Mouse (Mus musculus): ENCODE data around the gene B3galt1.

DNA sequence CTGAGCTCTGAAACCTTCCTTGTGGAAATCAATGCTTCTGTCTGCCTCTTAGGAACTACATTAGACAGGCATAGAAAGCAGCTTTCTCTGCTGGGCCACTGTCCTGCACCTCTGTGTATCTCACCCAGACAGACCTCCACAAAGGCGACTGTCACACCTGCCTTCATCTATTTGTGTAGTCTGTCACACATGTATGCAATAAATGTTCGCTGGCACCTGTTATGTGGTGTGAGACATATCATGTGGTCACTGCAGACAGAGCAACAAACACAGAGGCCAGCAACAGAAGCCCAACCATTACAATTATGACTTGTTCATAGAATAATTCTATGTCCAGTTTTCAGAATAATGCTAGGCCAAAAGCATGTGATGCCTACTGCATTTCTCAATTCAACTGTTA is 575.4 kb downstream of the B3galt1 start:
- TF ChIP-seq GATA1 (IDR thresholded peaks at IDR 0.05; ENCODE audit: borderline replicate concordance, low read length): no peak
- no peak for TF ChIP-seq FLI1 (IDR thresholded peaks at IDR 0.05; ENCODE audit: low read length)
